Mouse (Mus musculus): Measurements from ENCODE around the gene Golga4.
A peak's percentile ranks its signal among the peaks of the same experiment; 100 is the strongest.

Gene Golga4

GRCm38 (mm10) chr9:118506020-118506403 lies at the start of gene Golga4:
Gene Golga4, plus strand, starts transcription at chr9:118506267.
- peak; percentile 88 for DNase-seq (ENCODE audit: low read depth)

- no peak for DNase-seq (ENCODE audit: low read depth)
Measured at GRCm38 (mm10) chr9:118456405-118456804, 49.7 kb upstream of the Golga4 start.

- no peak for DNase-seq (ENCODE audit: low read depth)
Measured at GRCm38 (mm10) chr9:118458039-118458438, 48.0 kb upstream of the Golga4 start.

- peak; percentile 15 for DNase-seq (ENCODE audit: low read depth)
Measured at GRCm38 (mm10) chr9:118464031-118464430, 42.0 kb upstream of the Golga4 start.

DNA sequence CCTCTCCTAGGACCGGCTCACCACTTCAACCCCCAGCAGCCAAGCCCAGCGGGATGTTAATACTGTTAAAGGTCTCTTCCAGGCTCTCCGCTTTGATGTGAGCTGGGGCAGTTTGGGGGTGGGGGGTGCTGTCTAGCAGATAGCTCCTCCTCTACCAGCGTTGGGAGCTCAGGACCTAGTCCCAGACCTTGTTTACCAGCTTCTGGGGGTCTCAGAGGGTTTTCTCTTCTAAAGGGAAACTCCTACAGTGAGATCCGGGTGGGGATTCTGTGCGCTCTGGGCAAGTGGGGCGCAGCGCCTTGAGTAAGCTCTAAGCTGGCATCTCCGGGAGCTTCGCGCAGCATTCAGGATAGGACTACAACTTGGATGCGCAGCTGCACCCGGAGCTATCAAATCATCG lies 37.8 kb upstream of the Golga4 start:
- DNase-seq (ENCODE audit: low read depth), result no peak

DNA sequence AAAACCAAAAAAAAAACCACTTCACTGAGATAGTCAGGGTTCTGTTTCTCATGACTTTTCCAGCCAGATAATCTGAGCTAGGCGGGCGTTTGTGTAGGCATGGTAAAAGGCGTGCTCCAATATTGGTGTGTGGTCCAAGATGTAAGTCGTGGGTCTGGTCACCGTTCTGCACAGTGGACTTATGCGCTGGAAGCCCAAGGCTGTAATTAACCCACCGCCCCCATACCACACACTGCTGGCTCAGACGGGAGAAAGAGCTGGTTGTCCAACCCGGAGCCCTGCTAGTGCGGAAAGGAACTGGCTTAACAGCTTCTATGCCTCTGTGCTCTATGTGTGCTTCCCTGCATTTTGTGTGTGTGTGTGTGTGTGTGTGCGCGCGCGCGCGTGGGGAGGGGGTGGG lies 36.8 kb upstream of the Golga4 start:
- DNase-seq (ENCODE audit: low read depth), result no peak

- DNase-seq (ENCODE audit: low read depth), result no peak
Measured at GRCm38 (mm10) chr9:118471296-118471695, 34.8 kb upstream of the Golga4 start.

DNA sequence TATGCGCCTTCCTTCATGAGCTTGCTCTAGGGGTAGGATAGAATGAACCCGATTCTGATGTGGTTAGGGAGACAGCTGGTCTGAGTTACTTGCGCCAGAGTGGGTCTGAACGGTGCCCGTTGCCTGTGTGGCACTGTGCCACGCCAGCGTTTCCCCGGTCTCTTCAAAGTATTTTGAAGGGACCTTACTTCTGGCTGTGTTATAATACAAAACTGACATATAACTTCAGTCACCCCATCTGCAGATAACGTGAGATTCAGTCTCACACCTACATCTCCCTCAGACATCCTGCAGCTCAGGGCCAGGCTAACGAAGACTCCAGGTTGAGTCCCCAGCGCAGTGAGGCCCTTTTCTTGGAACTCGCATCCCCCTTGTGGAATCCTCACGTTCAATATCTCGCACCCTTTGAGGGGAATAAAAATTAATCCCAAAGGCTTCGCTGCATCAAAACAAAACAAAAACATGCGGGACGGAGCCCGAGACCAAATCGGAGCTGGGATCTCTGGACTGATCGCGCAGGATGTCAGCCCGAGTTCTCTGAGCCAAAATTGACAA lies 29.8 kb upstream of the Golga4 start:
- no peak for DNase-seq (ENCODE audit: low read depth)

- DNase-seq (ENCODE audit: low read depth), result no peak
Measured at GRCm38 (mm10) chr9:118476766-118477271, 29.2 kb upstream of the Golga4 start.

DNA sequence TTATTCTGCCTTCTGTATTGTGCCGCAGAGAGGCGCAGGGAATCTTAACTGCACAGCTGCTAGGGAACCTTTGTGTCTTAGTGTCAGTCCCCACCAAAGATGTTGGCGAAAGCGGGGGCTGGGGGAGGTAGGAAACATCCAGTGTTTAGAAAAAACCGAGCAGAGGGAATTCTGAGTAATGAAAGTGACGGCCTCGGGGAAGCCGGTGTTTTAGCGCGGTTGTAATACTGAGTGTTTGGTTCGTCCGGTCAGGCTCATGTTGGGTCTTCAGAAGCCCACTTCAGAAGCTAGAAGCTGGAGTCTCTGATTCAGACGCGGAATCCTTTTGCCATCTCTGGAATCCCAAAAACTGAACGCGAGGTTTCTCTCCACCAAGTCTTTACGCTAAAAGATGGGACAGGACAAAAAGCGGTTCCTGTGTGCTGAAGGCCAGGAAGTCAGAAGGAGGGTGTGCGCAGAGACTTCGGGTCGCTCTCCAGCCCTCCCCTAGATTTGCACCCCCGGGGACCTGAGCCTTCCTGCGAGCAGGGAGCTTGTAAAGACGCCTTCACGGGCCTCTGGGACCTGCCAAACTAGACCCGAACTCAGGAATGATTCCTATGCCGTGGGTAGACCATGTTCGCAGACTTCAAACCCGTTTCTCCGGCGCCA lies 28.7 kb upstream of the Golga4 start:
- DNase-seq (ENCODE audit: low read depth), result no peak

DNA sequence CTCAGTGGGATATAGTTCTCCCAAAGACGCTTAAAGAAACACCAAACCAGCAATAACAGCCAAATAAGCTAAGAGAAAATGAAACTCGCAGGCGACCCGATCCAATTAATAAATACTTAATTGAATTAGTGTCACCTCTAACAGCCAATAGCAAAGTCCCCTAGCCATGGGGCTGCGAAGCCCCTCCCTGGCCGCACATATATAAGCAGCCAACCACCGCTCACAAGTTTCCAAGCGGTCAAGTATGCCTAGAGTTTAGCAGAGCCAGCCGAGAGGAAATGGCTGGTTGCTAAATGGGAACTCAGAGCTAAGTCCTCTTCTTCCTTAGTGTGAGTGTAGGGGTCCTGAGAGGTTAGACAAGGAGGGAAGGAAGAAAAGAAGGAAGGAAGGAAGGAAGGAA lies 28.1 kb upstream of the Golga4 start, which contains the start of gene Eomes:
Eomes (plus strand) TSS at position 252 of the 400 bp plus-strand sequence.
- no peak for DNase-seq (ENCODE audit: low read depth)

GRCm38 (mm10) chr9:118478458-118478838 lies 27.6 kb upstream of the Golga4 start:
- no peak for DNase-seq (ENCODE audit: low read depth)

- DNase-seq (ENCODE audit: low read depth), result no peak
Measured at GRCm38 (mm10) chr9:118478839-118479507, 27.1 kb upstream of the Golga4 start.

- DNase-seq (ENCODE audit: low read depth), result no peak
Measured at GRCm38 (mm10) chr9:118479508-118480291, 26.4 kb upstream of the Golga4 start.

- no peak for DNase-seq (ENCODE audit: low read depth)
Measured at GRCm38 (mm10) chr9:118480292-118480690, 25.8 kb upstream of the Golga4 start.

DNA sequence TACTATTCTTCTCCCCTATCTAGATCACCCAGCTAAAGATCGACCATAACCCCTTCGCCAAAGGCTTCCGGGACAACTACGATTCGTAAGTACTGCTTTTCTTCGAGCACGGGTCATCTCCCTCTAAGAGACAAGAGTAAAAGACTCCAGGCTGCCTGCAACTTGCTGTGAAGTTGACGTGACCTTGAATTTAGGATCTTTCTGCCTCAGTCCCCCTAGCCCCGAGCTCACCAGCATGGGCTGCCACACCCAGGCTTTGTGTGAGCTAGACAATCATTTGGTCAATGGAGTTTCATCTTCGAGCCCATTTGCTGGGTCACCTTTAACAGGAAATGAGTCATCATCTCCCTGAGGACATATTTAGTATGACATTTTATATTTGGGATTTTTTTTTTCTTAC lies 23.9 kb upstream of the Golga4 start:
- no peak for DNase-seq (ENCODE audit: low read depth)

GRCm38 (mm10) chr9:118486361-118487095 lies 19.5 kb upstream of the Golga4 start:
- DNase-seq (ENCODE audit: low read depth), result no peak

GRCm38 (mm10) chr9:118487096-118487395 lies 19.0 kb upstream of the Golga4 start:
- no peak for DNase-seq (ENCODE audit: low read depth)

- no peak for DNase-seq (ENCODE audit: low read depth)
Measured at GRCm38 (mm10) chr9:118487636-118488035, 18.4 kb upstream of the Golga4 start.

GRCm38 (mm10) chr9:118488138-118488895 lies 17.8 kb upstream of the Golga4 start:
- peak; percentile 65 for DNase-seq (ENCODE audit: low read depth)

GRCm38 (mm10) chr9:118488896-118489578 lies 17.0 kb upstream of the Golga4 start:
- no peak for DNase-seq (ENCODE audit: low read depth)
